In the genomic region with DNA sequence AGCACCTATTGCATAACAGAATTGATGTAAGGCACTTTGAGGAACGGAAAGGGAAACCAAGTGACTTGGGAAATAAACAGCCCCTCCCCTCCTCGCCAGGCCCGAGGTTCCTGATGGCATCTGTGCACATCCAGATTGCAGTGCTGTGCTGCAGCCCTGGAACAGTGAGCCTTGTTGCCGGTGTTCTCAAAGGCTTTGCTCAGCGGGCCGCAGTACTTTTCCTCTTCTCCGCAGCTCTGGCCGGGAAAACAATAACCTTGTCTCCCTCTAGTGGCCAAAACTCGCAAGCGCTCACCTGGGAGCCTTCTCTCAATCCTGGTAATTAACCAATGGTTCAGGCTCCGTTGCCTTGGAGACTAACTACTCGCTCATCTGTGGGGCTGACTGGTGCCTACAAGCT, we compare ENCODE assay signal across 8 mouse cellular contexts. TPM values are rescaled to one million over a fixed set of nuclear protein-coding genes. Genes with fewer than 3 reads are reported as not detected.
DNase-seq lines count a peak whose midpoint lies in the region; ATAC-seq lines count a peak whose summit lies in the region.

No protein-coding gene starts in this region.

- no peaks in the 10 kb centered on the region for H3K36me3 ChIP-seq in intestine, embryonic 14.5 days (ENCODE audit: control insufficient read depth, insufficient read depth, low read length)

- ATAC-seq in intestine, embryonic 14.5 days (replicated peaks; ENCODE audit: low FRiP score, low TSS enrichment, low read depth): peak; percentile 60; the same call in 1 of the 2 replicates
- peak; percentile 82 for ATAC-seq in megakaryocyte-erythroid progenitor cell, adult 5-6 weeks (replicated peaks; ENCODE audit: low FRiP score, low TSS enrichment, poor library complexity, severe bottlenecking)
- no peak for ATAC-seq in erythroblast, adult 5-6 weeks (replicated peaks; ENCODE audit: low FRiP score, poor library complexity, severe bottlenecking)

- peak overlapping the region; percentile 36; the same call in 1 of the 2 replicates for H3K4me2 ChIP-seq in intestine, embryonic 14.5 days (ENCODE audit: low read length)

- DNase-seq in ZHBTc4 (ENCODE audit: low read depth, low spot score): peak; percentile 89
- DNase-seq in cerebellum, postnatal 4 days (ENCODE audit: low spot score in 2 of 2): peak; percentile 74 to 88
- DNase-seq in gastrocnemius, postnatal 10 days: peak; percentile 64
- peak; percentile 94 for DNase-seq in intestine, embryonic 14.5 days (ENCODE audit: low spot score)
- DNase-seq in left cerebral cortex, postnatal 14 days (ENCODE audit: low spot score in 2 of 2): peak; percentile 93 to 94
- DNase-seq in right cerebral cortex, postnatal 25 days: peak; percentile 91

- H3K9ac ChIP-seq in intestine, embryonic 14.5 days (ENCODE audit: low read length): no peak overlapping the region

- no peaks in the 10 kb centered on the region for H3K9me3 ChIP-seq in intestine, embryonic 14.5 days (ENCODE audit: control insufficient read depth, low read length)

- peaks cover 6% of the 10 kb centered on the region; the same call in 1 of the 2 replicates for H3K27me3 ChIP-seq in intestine, embryonic 14.5 days (replicated peaks; ENCODE audit: control insufficient read depth, insufficient read depth, low read length)

- no peak overlapping the region for H3K27ac ChIP-seq in intestine, embryonic 14.5 days (ENCODE audit: low read depth)

- WGBS in intestine, embryonic 14.5 days: 2% methylated on average over 12 of the region's 12 CpGs

- H3K4me1 ChIP-seq in intestine, embryonic 14.5 days (replicated peaks; ENCODE audit: control insufficient read depth, insufficient read depth, low read length): no peaks in the 10 kb centered on the region

- H3K4me3 ChIP-seq in intestine, embryonic 14.5 days (ENCODE audit: low read depth, low read length): no peak overlapping the region

- intact Hi-C loops in left cerebral cortex, postnatal 14 days (cut with DNase I): loop anchor here (2.0 kb wide), 1 partner anchor 139 kb away; no protein-coding TSS in a partner anchor

RNA-seq across cellular contexts. Expression of a gene that starts 38.4 kb away (rescaled TPM):
- total RNA-seq in gastrocnemius, postnatal 10 days (2021): 1 to 10 TPM; 3.9 to 4.0 TPM
- polyA plus RNA-seq in intestine, embryonic 14.5 days (2014; fragmentation: Nextera tagmentation; extraction: Ambion mirVana): 2.6 and 2.7 TPM in 2 replicates
- 10 to 100 TPM; 76.4 to 78.5 TPM for total RNA-seq in left cerebral cortex, postnatal 14 days (2021)
- total RNA-seq in megakaryocyte-erythroid progenitor cell, adult 5-6 weeks (2014; fragmentation: Nextera tagmentation): not detected in 2 replicates
- not detected in 2 replicates for total RNA-seq in megakaryocyte-erythroid progenitor cell, adult 5-6 weeks (2017)
- total RNA-seq in erythroblast, adult 5-6 weeks (2015; ENCODE audit: low replicate concordance): not detected in 2 replicates
- not detected in 2 replicates for total RNA-seq in erythroblast, adult 5-6 weeks (2017; ENCODE audit: low replicate concordance)

RNA-seq across cellular contexts. Expression of a gene that starts 55.9 kb away (rescaled TPM):
- 1 to 10 TPM; 6.3 to 7.9 TPM for total RNA-seq in gastrocnemius, postnatal 10 days (2021)
- polyA plus RNA-seq in intestine, embryonic 14.5 days (2014; fragmentation: Nextera tagmentation; extraction: Ambion mirVana): 0.50 and 0.78 TPM in 2 replicates
- total RNA-seq in left cerebral cortex, postnatal 14 days (2021): 10 to 100 TPM; 66.9 to 73.4 TPM
- not detected in 2 replicates for total RNA-seq in megakaryocyte-erythroid progenitor cell, adult 5-6 weeks (2014; fragmentation: Nextera tagmentation)
- total RNA-seq in megakaryocyte-erythroid progenitor cell, adult 5-6 weeks (2017): not detected in 2 replicates
- not detected in 2 replicates for total RNA-seq in erythroblast, adult 5-6 weeks (2015; ENCODE audit: low replicate concordance)
- total RNA-seq in erythroblast, adult 5-6 weeks (2017; ENCODE audit: low replicate concordance): 0.17 TPM in 1 of 2 replicates, not detected in the other

Comparison
In these comparisons a context has a peak if more than half of its experiments do, and no peak if none do; other contexts are left out.
1. RNA of a gene that starts 38.4 kb away (total RNA-seq): 76.4 to 78.5 TPM in left cerebral cortex, postnatal 14 days; 3.9 to 4.0 TPM in gastrocnemius, postnatal 10 days, not detected in megakaryocyte-erythroid progenitor cell, adult 5-6 weeks and not detected in erythroblast, adult 5-6 weeks; every median in the first group is over 10 times any median in the second.
2. RNA of a gene that starts 55.9 kb away (total RNA-seq): 66.9 to 73.4 TPM in left cerebral cortex, postnatal 14 days; 6.3 to 7.9 TPM in gastrocnemius, postnatal 10 days, 0.17 TPM in erythroblast, adult 5-6 weeks and not detected in megakaryocyte-erythroid progenitor cell, adult 5-6 weeks; every median in the first group is over 4 times any median in the second.
3. Peak in every context shown above with its lines, with median percentiles within 50 percentile points of each other: DNase-seq.